Mouse (Mus musculus): ENCODE measurements around the gene Mettl23.
A peak's percentile ranks its signal among the peaks of the same experiment; 100 is the strongest.
"Not testable (repeated sequence)": the region's sequence is repeated elsewhere in the genome, so short reads cannot be mapped to it uniquely, and the experiment has no call there.

Gene Mettl23

GRCm38 (mm10) chr11:116848086-116848876, 5.2 kb downstream of the Mettl23 start:
- DNase-seq: no peak

GRCm38 (mm10) chr11:116848877-116849178, 5.8 kb downstream of the Mettl23 start:
- not testable (repeated sequence) for DNase-seq

DNA sequence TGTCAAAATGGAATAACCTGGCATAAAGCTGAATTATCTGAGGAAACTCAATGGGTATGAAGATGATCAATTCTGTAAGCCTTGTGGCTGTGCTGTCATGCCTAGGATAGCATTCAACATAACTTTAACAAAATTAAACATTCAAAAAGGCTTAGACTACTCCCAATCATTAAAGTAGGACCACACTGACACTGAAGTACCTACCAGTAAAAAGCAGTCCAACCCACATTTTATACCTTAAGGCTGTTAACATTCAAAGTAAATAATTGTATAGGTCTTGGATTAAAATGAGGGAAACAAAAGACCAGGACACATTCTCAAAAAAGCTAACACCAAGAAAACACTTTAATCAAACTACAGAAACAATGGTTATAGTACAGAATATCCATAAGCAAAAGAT, 6.5 kb downstream of the Mettl23 start:
- DNase-seq: no peak

GRCm38 (mm10) chr11:116850085-116850484, 7.0 kb downstream of the Mettl23 start:
- no peak for DNase-seq

DNA sequence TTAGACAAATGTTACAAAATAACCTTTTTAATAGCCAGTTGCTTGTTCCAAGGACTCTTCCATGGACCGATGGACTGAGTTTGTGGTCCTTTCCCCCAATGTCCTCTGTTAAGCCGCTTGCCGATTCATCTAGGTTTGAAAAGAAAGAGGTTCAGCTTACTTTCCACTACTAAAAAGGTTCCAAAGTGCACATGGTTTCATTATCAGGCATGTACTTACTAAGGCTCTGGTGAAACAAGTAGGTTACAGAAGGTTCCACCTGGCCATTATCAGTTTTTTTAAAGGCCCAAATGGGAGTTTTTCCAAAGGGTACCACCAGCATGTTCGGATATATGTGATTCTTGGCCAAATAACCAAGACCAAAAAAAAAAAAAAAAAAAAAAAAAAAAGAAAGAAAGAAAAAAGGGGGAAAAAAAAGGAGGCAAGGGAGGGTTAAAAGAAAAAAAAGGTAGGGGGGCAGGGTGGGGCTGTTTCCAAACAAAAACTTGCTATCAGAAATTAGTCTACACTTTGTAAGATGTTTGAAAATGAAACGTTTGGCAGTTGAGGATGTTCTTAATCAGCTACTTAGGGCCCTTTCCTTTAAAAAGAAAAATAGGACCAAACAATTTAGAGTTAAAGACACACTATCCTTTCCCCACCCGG, 7.9 kb downstream of the Mettl23 start:
- no peak for DNase-seq

- DNase-seq: no peak
These were observed 8.7 kb downstream of the Mettl23 start for GRCm38 (mm10) chr11:116851576-116852290.

DNA sequence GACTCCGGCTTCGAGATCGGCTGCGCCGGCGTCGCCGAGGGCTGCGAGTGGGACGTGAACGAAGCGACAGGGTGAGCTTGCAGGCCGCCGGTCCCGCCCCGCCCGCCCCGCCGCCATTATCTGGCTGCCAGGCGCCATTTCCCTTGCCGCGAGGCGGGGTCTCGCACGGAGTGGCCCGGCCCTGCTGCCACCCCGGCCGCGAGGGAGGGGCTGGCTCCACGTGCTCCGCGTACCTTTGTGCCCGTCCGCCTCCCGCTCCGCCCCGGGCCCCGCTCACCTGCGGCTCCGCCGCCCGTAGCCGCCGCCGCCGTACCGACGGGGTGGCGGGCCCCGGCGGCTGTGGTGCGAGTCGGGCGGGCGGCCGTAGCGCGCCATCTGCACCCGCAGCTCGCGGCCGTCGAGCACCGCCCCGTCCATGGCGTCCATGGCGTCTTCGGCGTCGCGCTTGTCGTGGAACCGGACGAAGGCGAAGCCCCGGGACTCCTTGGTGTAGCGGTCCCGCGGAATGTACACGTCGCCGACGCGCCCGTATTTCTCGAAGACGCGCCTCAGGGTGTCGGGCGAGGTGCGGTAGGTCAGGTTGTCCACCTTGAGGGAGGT, 9.3 kb downstream of the Mettl23 start, which contains the start of gene Mfsd11:
Mfsd11 (plus strand) TSS at position 150 of the 600 bp plus-strand sequence.
- DNase-seq: peak; percentile 85

- peak; percentile 98 for DNase-seq
These were observed 9.9 kb downstream of the Mettl23 start, which contains the start of gene Srsf2 for GRCm38 (mm10) chr11:116852891-116853511. TSS of gene Srsf2 (minus strand) at chr11:116853094.

- peak; percentile 97 for DNase-seq
These were observed 10.4 kb downstream of the Mettl23 start for GRCm38 (mm10) chr11:116853512-116853928.

- no peak for DNase-seq
These were observed 11.2 kb downstream of the Mettl23 start for GRCm38 (mm10) chr11:116854279-116854678.

DNA sequence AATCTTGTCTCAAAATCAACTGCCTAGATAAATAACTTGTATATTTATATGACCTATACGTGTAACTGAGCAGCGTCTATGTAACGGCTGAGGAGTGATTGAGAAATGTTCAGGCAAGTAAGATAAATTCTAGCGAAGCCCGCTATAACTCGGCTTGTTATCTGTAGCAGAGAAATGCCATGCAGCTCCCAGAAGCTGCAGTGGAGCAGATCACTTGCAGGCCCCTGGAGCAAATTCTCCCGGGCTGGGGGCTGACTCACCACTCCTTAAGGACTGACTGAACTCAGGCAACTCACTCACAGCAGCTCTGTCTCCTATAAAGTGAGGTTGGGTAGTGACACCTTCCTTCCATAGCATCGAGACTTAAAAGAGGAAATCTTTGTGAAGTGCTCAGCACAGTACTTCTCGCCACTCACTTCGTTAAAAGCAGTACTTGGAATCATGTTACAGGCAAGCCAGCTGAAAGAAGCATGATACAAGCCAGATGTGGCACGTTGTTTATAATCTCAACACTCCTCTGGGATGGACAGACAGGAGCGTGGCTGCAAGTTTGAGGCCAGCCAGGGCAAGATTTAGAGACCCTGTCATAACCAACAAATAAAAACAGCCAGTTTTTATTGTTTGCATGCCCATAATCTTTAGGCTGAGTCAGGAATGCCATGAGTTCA, 14.2 kb downstream of the Mettl23 start:
- no peak for DNase-seq

GRCm38 (mm10) chr11:116864444-116864843, 21.4 kb downstream of the Mettl23 start:
- no peak for DNase-seq

GRCm38 (mm10) chr11:116865945-116866585, 23.0 kb downstream of the Mettl23 start:
- DNase-seq: no peak

DNA sequence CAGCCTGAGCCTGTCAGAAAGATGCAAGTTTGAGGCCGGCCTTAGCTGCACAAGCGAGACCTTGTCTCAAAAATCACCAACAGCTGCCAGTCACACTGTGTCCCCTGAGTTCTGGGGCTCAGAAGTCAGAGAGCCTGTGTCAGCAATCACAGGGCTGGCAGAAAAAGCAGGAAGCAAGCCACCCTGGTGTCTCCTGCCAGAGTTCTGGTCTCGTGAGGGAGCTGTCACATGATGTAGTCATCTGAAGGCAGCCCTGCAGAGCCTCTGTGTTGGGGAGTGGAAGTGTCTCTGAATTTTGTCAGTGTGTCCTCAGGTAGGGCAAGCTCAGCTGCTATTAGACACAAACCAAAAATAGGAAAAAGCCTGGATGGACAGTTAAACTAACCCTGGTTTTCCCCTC, 25.1 kb downstream of the Mettl23 start:
- no peak for DNase-seq

GRCm38 (mm10) chr11:116869223-116869622, 26.1 kb downstream of the Mettl23 start:
- no peak for DNase-seq

DNA sequence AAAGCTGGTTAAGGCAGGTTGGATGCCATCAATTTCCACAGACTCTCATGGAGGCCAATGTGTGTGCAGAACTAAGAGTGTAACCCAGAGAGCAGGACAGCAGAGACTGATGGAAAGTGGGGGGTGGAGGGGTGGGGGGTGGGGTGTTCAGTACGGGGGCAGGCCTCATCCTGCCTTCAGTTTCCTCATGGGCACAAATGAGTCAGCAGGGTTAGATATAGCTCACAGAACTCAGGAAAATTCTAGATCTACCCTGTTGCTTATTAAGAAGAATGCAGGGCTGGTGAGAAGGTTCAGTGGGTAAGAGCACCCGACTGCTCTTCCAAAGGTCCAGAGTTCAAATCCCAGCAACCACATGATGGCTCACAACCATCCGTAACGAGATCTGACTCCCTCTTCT, 26.6 kb downstream of the Mettl23 start:
- no peak for DNase-seq

DNA sequence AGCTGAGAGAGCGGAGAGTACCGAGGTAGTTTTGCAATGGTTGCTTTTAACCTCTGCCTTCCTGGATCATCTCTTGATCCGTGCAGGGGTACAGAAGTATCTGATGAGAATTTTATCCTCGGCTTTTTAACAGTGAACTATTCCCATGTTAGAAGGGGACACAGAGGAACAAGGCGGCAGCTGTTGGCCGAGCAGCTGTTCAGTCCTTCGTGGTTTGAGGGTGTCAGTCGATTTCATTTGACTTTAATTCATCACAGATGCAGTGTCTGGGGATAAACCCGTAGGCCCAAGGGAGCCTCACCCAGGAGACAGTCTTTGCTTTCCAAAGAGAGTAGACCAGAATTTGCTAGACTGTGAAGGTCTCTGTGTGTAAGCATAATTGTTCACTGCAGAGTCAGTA, 28.5 kb downstream of the Mettl23 start:
- no peak for DNase-seq

DNA sequence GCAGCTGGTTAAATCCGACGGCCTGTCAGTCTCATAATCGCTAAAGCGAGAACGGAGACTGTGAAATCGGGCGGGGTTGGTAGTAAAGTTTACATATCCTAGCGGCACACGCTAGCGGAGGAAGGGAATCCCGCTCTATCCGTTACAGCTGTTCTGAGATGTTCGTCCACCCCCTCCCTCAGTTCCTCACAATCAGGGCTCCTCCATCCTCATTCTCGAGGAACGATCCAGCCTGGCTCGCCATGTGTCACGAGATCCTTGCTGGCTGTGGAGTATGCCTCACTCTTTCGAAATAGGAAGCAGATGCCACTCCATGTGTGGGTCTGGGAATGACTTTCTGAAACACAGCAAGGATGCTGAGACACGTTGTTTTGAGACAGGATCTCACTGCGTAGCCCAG, 30.9 kb downstream of the Mettl23 start:
- DNase-seq: no peak

DNA sequence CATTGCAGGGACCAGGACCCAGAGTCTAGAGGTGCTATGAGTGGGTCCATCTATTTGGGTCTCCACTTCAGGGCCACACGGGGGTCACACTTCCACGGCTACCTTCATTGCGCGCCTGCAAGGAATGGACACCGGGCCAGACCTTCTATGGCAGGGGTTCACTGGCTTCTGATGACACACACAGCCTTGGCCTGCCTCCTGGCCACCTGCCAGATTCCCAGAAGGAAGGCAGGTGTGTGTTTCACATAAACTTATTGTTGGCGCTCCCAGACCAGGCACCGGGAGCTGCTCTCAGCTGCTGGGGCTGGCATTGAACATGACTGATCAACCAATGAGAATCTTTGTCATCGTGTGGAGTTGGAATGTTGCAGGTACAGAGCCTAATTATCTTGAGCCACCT, 35.4 kb downstream of the Mettl23 start:
- DNase-seq: no peak

DNA sequence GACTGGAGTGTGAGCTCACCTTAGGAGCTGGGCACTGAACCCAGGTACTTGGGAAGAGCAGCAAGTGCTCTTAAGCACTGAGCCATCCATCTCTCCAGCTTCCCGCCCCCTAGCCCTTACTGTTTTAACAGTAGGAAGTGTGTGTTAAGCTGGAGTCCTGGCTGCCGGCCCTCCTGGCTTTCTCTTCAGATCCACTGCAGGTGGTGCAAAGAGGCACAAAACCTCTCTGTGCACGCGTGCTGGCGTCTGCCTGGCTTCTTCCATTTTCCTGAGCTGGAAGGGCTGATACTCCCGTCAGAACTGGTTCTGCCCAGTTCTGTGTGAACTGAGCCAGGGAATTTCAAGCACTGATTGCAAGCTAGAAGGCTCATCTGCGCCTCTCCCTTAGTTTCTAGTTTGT, 37.8 kb downstream of the Mettl23 start:
- no peak for DNase-seq

DNA sequence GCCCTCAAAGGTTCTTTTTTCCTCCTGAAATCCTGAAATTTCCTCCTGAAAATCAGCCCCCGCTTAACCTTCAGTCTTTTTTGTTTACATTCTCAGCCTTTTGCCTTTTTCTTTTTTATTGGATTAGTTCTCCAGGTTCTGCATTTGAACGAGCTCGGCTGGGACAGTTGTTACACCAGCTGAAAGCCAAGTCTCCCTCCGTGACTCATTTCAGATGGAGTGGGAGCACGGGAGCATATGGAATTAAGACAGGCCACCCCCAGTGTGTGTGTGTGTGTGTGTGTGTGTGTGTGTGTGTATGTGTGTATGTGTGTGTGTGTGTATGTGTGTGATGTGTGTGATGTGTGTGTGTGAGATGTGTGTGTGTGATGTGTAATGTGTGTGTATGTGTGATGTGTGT, 38.4 kb downstream of the Mettl23 start:
- no peak for DNase-seq

DNA sequence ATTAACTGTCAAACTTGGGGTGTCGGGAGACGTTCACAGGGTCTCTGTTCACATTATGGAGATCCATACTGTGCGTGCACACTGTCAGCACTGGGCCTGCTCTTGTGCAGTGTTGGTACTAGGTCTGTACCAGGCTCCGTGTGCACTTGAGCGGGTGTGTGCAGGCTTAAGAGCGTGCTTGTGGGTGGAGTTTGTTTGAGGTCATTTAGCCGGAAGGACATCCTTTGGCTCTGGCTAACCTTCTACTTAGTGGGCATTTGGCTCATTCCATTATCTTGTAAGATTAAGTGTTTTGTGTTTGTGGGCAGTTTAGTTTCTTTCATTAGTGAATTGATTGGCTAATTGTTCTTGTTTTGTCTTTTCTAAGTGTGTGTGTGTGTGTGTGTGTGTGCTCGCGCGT, 39.4 kb downstream of the Mettl23 start:
- no peak for DNase-seq
